ENCODE assay signal across 21 mouse cellular contexts in the genomic region with DNA sequence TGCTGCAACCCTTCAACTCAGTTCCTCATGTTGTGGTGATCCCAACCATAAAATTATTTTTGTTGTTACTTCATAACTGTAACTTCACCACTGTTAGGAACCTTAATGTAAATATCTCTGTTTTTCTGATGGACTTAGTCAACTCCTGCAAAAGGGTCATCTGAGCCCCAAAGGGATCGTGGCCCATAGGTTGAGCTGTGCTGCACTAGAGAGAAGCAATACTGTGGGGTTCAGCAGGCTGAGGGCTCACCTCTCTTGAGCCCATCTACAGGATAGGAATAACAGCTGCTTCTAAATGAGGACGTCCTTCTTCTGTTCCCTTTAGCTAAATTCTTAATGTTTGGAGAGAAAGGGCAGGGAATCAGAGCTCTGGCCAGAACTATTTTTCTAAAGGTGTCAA. TPM values are rescaled to one million over a fixed set of nuclear protein-coding genes. Genes with fewer than 3 reads are reported as not detected.
DNase-seq lines count a peak whose midpoint lies in the region; ATAC-seq and TF ChIP-seq lines count a peak whose summit lies in the region.
"Had no signal": no experiment of that assay in that cellular context is flagged by ENCODE, and none has a peak within 500 bp of the region (broad histone marks: within the 10 kb centered on the region; RNA-seq: fewer than 3 reads in every experiment).

No protein-coding gene starts in this region.

- H3K9me3 ChIP-seq in liver, embryonic 16.5 days (replicated peaks; ENCODE audit: control insufficient read depth, low read length) = no peaks in the 10 kb centered on the region
- H3K9me3 ChIP-seq in limb, embryonic 10.5 days (replicated peaks) = no peaks in the 10 kb centered on the region
- H3K9me3 ChIP-seq: embryonic facial prominence, embryonic 15.5 days; forebrain, embryonic 10.5 days; G1E; heart, embryonic 13.5 days; hindbrain, embryonic 15.5 days had no signal

- H3K4me2 ChIP-seq in liver, embryonic 16.5 days (ENCODE audit: low read depth, low read length) = no peak overlapping the region
- H3K4me2 ChIP-seq: embryonic facial prominence, embryonic 15.5 days; heart, embryonic 13.5 days; hindbrain, embryonic 15.5 days had no signal

- 42% methylated on average over 2 of the region's 2 CpGs for WGBS in liver, embryonic 16.5 days (ENCODE audit: insufficient replicate concordance)
- WGBS in bone marrow, adult 2 months = 44% methylated on average over 2 of the region's 2 CpGs
- 79% methylated on average over 2 of the region's 2 CpGs for WGBS in limb, embryonic 10.5 days

- ATAC-seq in liver, embryonic 16.5 days (ENCODE audit: low read depth) = no peak
- ATAC-seq: forebrain, embryonic 14.5 days had no signal

- no peak for DNase-seq in gastrocnemius, adult 2 months
- DNase-seq in gastrocnemius, postnatal 10 days = no peak
- no peak for DNase-seq in liver
- DNase-seq in limb, embryonic 10.5 days (ENCODE audit: low spot score) = peak; percentile 16
- no peak for DNase-seq in neural tube, embryonic 10.5 days (ENCODE audit: extremely low spot score, low spot score)
- DNase-seq: adrenal gland, adult 8-10 months; adrenal gland, postnatal 36 days; B cell, adult 2 months; cerebellum, adult 18-20 months; cerebellum, postnatal 10 days; embryo, embryonic 11 days; heart, postnatal 36 days had no signal

- H3K9ac ChIP-seq in liver, embryonic 16.5 days (ENCODE audit: low read depth, low read length) = no peak overlapping the region
- H3K9ac ChIP-seq: embryonic facial prominence, embryonic 15.5 days; heart, embryonic 13.5 days; hindbrain, embryonic 15.5 days had no signal

- H3K27ac ChIP-seq in gastrocnemius, adult 2 months = peak overlapping the region; percentile 49; the same call in 1 of the 2 replicates
- H3K27ac ChIP-seq in liver, embryonic 16.5 days (ENCODE audit: low read length) = 0 out of 2 replicates have a peak overlapping the region, but pooled peaks have one; percentile 16
- peak overlapping the region; percentile 9; the same call in 1 of the 2 replicates for H3K27ac ChIP-seq in bone marrow, adult 2 months (ENCODE audit: control insufficient read depth, insufficient read depth, low read depth, low read length, poor library complexity)
- no peak overlapping the region for H3K27ac ChIP-seq in limb, embryonic 10.5 days
- H3K27ac ChIP-seq: embryonic facial prominence, embryonic 15.5 days; heart, embryonic 13.5 days; hindbrain, embryonic 15.5 days had no signal

- no peaks in the 10 kb centered on the region for H3K27me3 ChIP-seq in liver, embryonic 16.5 days (ENCODE audit: control insufficient read depth, insufficient read depth, low read depth, low read length)
- no peaks in the 10 kb centered on the region for H3K27me3 ChIP-seq in limb, embryonic 10.5 days (ENCODE audit: low read depth, poor library complexity, severe bottlenecking)
- H3K27me3 ChIP-seq: embryonic facial prominence, embryonic 15.5 days; heart, embryonic 13.5 days; hindbrain, embryonic 15.5 days had no signal

- peaks cover 25% of the 10 kb centered on the region for H3K4me1 ChIP-seq in liver, embryonic 16.5 days (ENCODE audit: control insufficient read depth, low read depth, low read length)
- peaks cover 18% of the 10 kb centered on the region for H3K4me1 ChIP-seq in bone marrow, adult 2 months (ENCODE audit: control insufficient read depth, insufficient read depth, low read length)
- H3K4me1 ChIP-seq in limb, embryonic 10.5 days = peaks cover 42% of the 10 kb centered on the region
- H3K4me1 ChIP-seq: hindbrain, embryonic 15.5 days had no signal

- no peak for TF ChIP-seq POLR2A in bone marrow, adult 2 months (IDR thresholded peaks at IDR 0.05; ENCODE audit: borderline replicate concordance, control insufficient read depth, low read depth, low read length)

- TF ChIP-seq CTCF in gastrocnemius, adult 2 months (IDR thresholded peaks at IDR 0.05) = no peak
- TF ChIP-seq CTCF in bone marrow, adult 2 months (IDR thresholded peaks at IDR 0.05; ENCODE audit: control insufficient read depth, insufficient read depth, low read length) = no peak

- H3K36me3 ChIP-seq in liver, embryonic 16.5 days (ENCODE audit: control insufficient read depth, insufficient read depth) = no peaks in the 10 kb centered on the region
- H3K36me3 ChIP-seq in limb, embryonic 10.5 days = no peaks in the 10 kb centered on the region
- H3K36me3 ChIP-seq: embryonic facial prominence, embryonic 15.5 days; forebrain, embryonic 10.5 days; G1E; heart, embryonic 13.5 days; hindbrain, embryonic 15.5 days had no signal

- no peak overlapping the region for H3K4me3 ChIP-seq in gastrocnemius, adult 2 months
- H3K4me3 ChIP-seq in liver, embryonic 16.5 days (ENCODE audit: low read depth, low read length) = no peak overlapping the region
- H3K4me3 ChIP-seq in bone marrow, adult 2 months (replicated peaks; ENCODE audit: control insufficient read depth, low read depth, low read length) = no peak overlapping the region
- H3K4me3 ChIP-seq in limb, embryonic 10.5 days = no peak overlapping the region
- H3K4me3 ChIP-seq: embryonic facial prominence, embryonic 15.5 days; erythroblast, embryonic 14.5 days; forebrain, embryonic 10.5 days; heart, embryonic 13.5 days; hindbrain, embryonic 15.5 days had no signal

- intact Hi-C loops in gastrocnemius, adult 2 months (cut with DNase I) = no loop called here

RNA-seq across cellular contexts. Expression of a gene that starts 7.6 kb away (rescaled TPM):
- total RNA-seq in gastrocnemius, adult 2 months (2021) = 10 to 100 TPM; 15.0 to 17.1 TPM
- total RNA-seq in gastrocnemius, postnatal 10 days (2021) = 10 to 100 TPM; 23.1 to 29.7 TPM
- polyA plus RNA-seq in liver, embryonic 16.5 days (2015; fragmentation: Nextera tagmentation; extraction: Ambion mirVana) = 11.9 and 14.8 TPM in 2 replicates
- polyA plus RNA-seq in bone marrow, adult 2 months (2011; ENCODE audit: insufficient read depth, insufficient read length, low replicate concordance, missing spikeins) = 12.8 and 33.3 TPM in 2 replicates
- polyA plus RNA-seq in limb, embryonic 10.5 days (2016; fragmentation: Nextera tagmentation; extraction: Ambion mirVana) = 104 and 105 TPM in 2 replicates
